Mouse (Mus musculus) left cerebral cortex, postnatal 25 days (tissue): ENCODE results near the gene Uhrf2. TPM values are rescaled to one million over a fixed set of nuclear protein-coding genes. Genes with fewer than 3 reads are reported as not detected.
"Not testable (repeated sequence)": the region's sequence is repeated elsewhere in the genome, so short reads cannot be mapped to it uniquely, and the experiment has no call there.

ENCODE experiments used
- DNase-seq, 2 experiments: peaks; one replicate each; pipeline ENCODE4 v3.0.0; 2022; ENCODE audit warnings: low spot score in 2 of 2, mixed read lengths in 1 of 2
- intact Hi-C: fragments of 180-260 bp; cut with DNase I; formaldehyde crosslinking; loops from one replicate; pipeline ENCODE4 v1.15.1; 2025
- total RNA-seq, 2 experiments: library from RNA; stranded (reverse); gene quantifications; 2 replicates each; pipeline ENCODE4 v1.2.3; 2021

The Uhrf2 gene
- total RNA-seq = 10 to 100 TPM; 52.0 to 57.4 TPM

GRCm38 (mm10) chr19:30029894-30030635 lies at the start of gene Uhrf2:
Gene Uhrf2 (plus strand): TSS chr19:30030513.
- peak; percentile 95 to 97 for DNase-seq
- intact Hi-C loops = loop anchor here (2.0 kb wide), 1 partner anchor 223 kb away; no protein-coding TSS in a partner anchor

- DNase-seq = no peak
- intact Hi-C loops = loop anchor here (10.0 kb wide), 1 partner anchor 140 kb away; no protein-coding TSS in a partner anchor
Observed at GRCm38 (mm10) chr19:29984208-29985005, 45.9 kb upstream of the Uhrf2 start.

- intact Hi-C loops = loop anchor here (10.0 kb wide), 1 partner anchor 138 kb away; no protein-coding TSS in a partner anchor
Observed at GRCm38 (mm10) chr19:29986464-29987091, 43.7 kb upstream of the Uhrf2 start.

GRCm38 (mm10) chr19:30000406-30001365 lies 29.6 kb upstream of the Uhrf2 start:
- DNase-seq = no peak
- intact Hi-C loops = no loop called here

More at GRCm38 (mm10) chr19:29986464-29987091, 43.7 kb upstream of the Uhrf2 start:
- peak; percentile 11 to 31 for DNase-seq

- intact Hi-C loops = no loop called here
- DNase-seq = no peak
Observed at GRCm38 (mm10) chr19:30001550-30001949, 28.8 kb upstream of the Uhrf2 start.

GRCm38 (mm10) chr19:30003621-30004020 lies 26.7 kb upstream of the Uhrf2 start, which contains the start of gene Trpd52l3:
Gene Trpd52l3 (plus strand): TSS chr19:30003790.
- intact Hi-C loops = no loop called here
- no peak for DNase-seq

- intact Hi-C loops = no loop called here
- DNase-seq = no peak
Observed at GRCm38 (mm10) chr19:30006371-30006770, 23.9 kb upstream of the Uhrf2 start.

GRCm38 (mm10) chr19:30010520-30011296 lies 19.6 kb upstream of the Uhrf2 start:
- intact Hi-C loops = no loop called here
- DNase-seq = no peak

GRCm38 (mm10) chr19:30014331-30014730 lies 16.0 kb upstream of the Uhrf2 start:
- DNase-seq = no peak
- intact Hi-C loops = no loop called here

- DNase-seq = no peak
- intact Hi-C loops = no loop called here
Observed at GRCm38 (mm10) chr19:30016156-30016555, 14.2 kb upstream of the Uhrf2 start.

- intact Hi-C loops, DNase-seq: not testable (repeated sequence)
Observed at GRCm38 (mm10) chr19:30023419-30023818, 6.9 kb upstream of the Uhrf2 start.

GRCm38 (mm10) chr19:30029002-30029710 lies 1.2 kb upstream of the Uhrf2 start:
- intact Hi-C loops = no loop called here
- no peak for DNase-seq

- intact Hi-C loops = loop anchor here (2.0 kb wide), 1 partner anchor 224 kb away; no protein-coding TSS in a partner anchor
- DNase-seq = peak in 1 of 2 experiments; percentile 13
Observed at GRCm38 (mm10) chr19:30030636-30031467, 539 bp downstream of the Uhrf2 start.

GRCm38 (mm10) chr19:30031468-30031931 lies 1.2 kb downstream of the Uhrf2 start:
- DNase-seq = no peak
- intact Hi-C loops = loop anchor here (2.0 kb wide), 1 partner anchor 225 kb away; no protein-coding TSS in a partner anchor

GRCm38 (mm10) chr19:30032206-30032605 lies 1.9 kb downstream of the Uhrf2 start:
- intact Hi-C loops = no loop called here
- DNase-seq = no peak

GRCm38 (mm10) chr19:30035361-30035760 lies 5.0 kb downstream of the Uhrf2 start:
- no peak for DNase-seq
- intact Hi-C loops = no loop called here
